Mouse (Mus musculus): ENCODE measurements at regions not wholly inside any gene's neighbourhood (a gene's known extent, or its start where the extent isn't known, plus 50 kb on each side); places are given as distances from the start of the nearest gene placed in this dataset.

GRCm38 (mm10) chr14:61879416-61879815 lies 272.2 kb downstream of the Kcnrg start:
- TF ChIP-seq POLR2A (IDR thresholded peaks at IDR 0.05; ENCODE audit: borderline replicate concordance, extremely low read depth, insufficient read depth, insufficient read length, poor library complexity, severe bottlenecking): no peak
- no peak for TF ChIP-seq CTCF (IDR thresholded peaks at IDR 0.05; ENCODE audit: borderline replicate concordance, extremely low read depth, insufficient read depth, insufficient read length)

All from brain, embryonic 14.5 days (tissue).